Mouse (Mus musculus) mouse trophoblast stem cell (cell line): ENCODE data around the gene Perm1.

ENCODE experiments used
- in situ Hi-C, 2 experiments: fragments of 300-500 bp; cut with MseI, MboI; formaldehyde crosslinking; loops; 2 replicates in 1 of 2; 3 replicates in 1 of 2; pipeline ENCODE4 v1.15.1; 2025

Perm1 gene

DNA sequence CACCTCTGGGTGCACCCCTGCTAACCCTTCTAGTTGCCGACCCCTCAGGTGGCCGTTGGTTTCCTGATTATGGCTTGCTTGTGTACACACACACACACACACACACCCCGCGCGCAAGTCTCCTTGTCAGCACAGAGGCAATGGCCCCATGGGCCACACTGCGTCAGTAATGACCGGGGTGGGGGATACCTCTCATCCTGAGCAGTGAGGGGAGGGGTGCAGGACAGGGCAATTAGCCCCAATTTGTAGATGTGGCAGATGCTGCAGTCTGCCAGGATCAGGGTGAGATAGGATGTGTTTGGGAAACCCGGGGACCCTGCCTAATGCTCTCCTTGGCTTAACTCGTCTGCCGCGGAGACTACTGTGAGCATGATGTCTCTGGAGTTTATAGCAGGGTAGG lies 33.9 kb downstream of the Perm1 start:
- in situ Hi-C loops, result no loop called here

DNA sequence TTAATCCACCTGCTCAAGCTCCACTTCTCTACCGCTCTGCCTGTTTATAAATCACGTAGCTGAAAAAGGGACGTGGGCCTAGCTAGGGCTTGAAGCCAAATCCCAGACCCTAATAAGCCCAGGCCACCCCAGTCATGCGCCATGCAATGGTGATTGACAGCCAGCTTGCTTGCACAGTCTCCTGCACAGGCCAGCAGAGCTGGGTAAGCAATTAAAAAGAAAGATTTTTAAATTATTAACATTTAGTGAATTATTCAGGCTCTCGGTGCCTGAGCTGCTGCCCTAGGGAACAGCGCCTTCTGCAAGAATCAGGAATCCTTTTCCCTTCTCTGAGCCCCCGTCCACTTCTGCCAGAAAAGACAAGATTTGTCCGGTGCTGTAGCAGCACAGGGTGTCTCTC lies 35.4 kb downstream of the Perm1 start:
- in situ Hi-C loops, result no loop called here

DNA sequence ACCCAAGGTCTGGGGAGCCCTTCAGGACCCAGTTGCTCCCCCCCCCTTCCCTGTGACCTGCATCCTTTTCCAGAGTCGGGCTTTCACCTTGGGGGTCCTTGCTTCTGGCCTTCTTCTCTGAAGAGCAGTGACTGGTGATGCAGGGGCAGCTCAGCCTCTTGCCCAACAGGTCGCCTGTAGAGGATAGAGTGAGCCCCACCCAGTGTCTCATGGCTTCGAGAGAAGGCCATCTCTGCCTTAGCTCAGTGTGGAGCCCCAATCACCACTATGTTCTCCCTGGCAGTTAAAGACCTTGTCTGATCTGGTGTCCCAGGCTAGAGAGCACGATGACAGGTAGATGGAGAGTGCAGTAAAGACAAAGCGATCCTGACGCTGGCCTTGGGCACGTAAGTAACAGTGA lies 36.5 kb downstream of the Perm1 start:
- in situ Hi-C loops, result no loop called here

DNA sequence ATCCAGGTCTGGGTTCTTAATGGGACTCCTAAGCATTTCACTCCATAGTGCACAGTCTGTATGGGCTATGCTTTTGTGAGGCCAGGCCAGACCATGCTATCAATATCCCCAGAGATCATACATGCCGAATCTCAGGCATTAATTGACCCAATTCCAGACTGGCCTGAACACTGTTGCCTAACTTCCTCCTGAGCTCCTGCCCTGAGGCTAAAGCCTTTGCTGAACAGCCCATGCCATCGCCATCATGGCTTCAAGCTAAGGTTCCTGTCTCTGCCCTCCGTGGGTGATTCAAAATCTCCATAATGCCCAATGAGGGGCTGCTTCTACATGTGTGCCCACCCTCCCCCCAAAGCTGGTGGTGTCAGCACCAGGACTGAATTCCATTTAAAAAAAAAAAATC lies 37.0 kb downstream of the Perm1 start:
- in situ Hi-C loops, result no loop called here

DNA sequence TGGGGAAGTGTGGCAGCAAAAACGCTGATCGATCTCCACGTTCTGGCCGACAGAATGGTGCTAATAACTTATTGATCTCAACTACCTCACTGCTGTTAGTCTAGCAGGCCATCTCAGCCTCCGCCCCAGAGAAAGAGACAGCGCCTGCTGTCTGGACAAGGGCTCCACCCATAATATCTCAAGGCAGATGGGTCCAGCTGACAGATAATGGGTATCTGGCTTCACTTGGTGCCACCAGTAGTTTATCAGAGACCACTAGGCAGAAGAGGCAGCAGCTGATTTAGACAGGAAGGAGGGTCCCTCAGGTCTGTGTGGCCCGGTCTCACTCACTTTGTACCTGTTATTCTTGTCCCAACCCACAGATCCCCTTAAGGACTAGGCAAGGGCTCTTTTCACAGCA lies 37.4 kb downstream of the Perm1 start:
- in situ Hi-C loops, result no loop called here

DNA sequence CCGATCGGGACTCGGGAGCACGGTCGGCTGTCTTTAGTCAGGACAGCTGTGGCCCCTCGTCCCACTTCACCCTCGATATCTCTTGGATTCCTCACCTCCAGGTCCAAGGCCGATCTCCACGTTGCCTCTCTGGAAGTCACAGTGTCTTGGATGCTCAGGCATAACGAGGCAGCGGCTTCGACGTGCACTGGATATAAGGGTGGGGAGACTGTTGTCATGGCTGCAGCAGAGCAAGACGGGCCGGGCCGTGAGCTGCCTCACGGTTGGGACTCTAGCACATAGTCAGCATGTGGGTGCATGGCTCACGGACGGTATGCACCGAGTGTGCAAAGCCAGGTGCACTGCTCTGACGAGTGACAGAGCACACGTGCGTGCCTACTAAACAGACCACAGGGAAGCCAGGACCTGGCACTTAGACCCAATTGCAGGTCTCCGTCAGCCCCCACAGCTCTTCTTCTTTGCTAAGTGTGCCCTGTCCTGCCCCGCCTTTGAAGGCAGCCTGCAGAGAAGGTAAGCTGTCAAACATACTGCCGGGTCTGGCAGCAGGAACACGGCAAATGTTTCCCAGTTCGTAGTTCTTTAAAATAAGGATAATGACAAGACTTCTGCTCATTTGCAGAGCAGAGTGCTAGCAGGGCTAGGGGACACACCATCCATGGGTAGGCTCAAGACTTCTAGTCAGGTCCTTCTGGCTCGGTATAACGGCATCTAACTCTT lies 38.9 kb downstream of the Perm1 start:
- in situ Hi-C loops, result no loop called here

DNA sequence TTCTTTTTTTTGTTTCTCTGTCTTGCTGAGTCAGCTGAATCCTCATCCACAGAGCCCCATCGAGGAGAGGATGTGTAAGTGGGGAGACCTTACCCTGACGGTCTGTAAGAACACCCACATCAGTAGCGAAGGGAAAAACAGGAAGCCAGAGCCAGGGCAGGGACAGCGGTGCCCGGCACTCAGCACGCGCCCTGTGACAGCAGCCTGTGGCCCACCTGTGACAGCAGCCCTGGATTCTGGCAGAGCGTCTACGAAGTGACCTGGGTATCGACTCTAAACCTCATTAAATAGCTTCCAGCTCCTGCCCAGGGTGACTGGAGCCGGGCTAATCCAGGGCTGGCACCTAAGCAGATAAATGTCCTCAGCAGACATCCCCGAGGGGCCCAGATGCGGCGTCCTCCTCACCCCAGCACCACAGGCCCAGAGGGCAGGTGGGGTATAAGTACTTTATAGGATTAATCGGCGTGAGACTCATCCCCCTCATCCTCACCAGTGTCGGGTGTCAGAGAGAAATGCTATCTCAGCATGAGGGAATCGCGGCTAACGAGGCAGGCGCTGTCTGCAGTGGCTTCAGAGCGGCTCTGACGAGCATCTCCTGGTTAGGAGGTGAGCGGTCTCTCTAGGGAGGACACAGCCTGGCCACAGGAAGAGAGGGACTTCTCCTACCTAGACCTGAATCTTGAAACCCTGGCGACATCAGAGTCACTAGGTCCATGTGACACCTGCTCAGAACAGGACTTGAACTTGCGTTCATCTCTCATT lies 39.6 kb downstream of the Perm1 start, which contains the start of gene Samd11:
Gene Samd11, minus strand, starts transcription at position 580 of the 762 bp plus-strand sequence.
- in situ Hi-C loops, result no loop called here
